ENCODE assay signal across 8 mouse cellular contexts in the genomic region with DNA sequence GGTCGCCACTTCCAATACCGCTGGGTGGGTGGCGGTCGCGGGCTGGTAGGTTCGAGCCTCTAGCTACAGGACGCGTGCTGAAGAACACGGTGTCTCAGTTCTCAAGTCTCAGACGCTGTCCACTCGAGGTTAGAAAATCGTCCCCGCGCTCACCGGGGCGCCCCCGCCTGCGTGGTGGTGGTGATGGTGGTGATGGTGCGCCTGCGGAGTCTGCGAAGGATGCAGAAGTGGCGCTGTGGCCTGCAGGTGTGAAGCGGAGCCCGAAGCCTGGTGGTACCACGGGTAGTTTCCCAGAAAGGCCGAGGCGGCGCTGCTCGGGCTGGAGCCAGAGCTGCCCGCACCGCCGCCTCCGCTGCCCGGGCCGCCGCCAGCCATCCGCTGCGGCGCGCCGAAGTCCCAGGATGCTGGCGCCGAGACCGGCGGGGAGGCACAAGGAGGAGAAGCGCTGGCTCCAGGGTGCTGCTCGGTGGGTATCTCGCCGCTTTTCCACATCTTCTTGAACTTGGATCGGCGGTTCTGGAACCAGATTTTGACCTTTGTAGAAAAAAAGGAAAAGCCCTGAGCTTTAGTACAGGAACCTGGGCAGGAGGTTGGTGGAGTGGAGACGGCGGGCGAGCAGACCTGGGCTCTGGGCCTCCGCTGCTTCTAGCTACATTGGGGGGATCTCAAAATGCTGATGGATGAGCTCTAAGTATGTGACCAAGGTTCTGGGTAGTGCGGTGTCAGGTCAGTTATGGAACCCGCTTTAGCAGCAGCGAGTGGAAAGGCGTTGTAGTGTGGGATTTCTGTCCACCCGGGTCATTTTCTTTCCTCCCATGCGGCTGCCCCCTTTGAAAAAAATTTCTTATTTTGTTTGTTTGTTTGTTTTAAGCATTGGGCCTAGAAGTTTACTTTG. TPM values are rescaled to one million over a fixed set of nuclear protein-coding genes. Genes with fewer than 3 reads are reported as not detected.
DNase-seq lines count a peak whose midpoint lies in the region; ATAC-seq lines count a peak whose summit lies in the region.

No protein-coding gene starts in this region.

- H3K9ac ChIP-seq in heart, embryonic 12.5 days: no peak overlapping the region
- H3K9ac ChIP-seq in midbrain, embryonic 13.5 days (replicated peaks): peak overlapping the region; percentile 63

- WGBS in heart, embryonic 12.5 days: 2% methylated on average over 61 of the region's 61 CpGs
- WGBS in midbrain, embryonic 13.5 days: under 1% methylated on average over 61 of the region's 61 CpGs

- no peak for ATAC-seq in heart, embryonic 12.5 days (ENCODE audit: insufficient number of reproducible peaks, low FRiP score)
- no peak for ATAC-seq in midbrain, embryonic 13.5 days

- no peaks in the 10 kb centered on the region for H3K36me3 ChIP-seq in heart, embryonic 12.5 days
- H3K36me3 ChIP-seq in midbrain, embryonic 13.5 days: no peaks in the 10 kb centered on the region

- H3K9me3 ChIP-seq in heart, embryonic 12.5 days (replicated peaks): no peaks in the 10 kb centered on the region
- no peaks in the 10 kb centered on the region for H3K9me3 ChIP-seq in midbrain, embryonic 13.5 days

- H3K4me1 ChIP-seq in heart, embryonic 12.5 days (replicated peaks): peaks cover 51% of the 10 kb centered on the region
- H3K4me1 ChIP-seq in midbrain, embryonic 13.5 days (replicated peaks): peaks cover 42% of the 10 kb centered on the region

- no peak for DNase-seq in heart, postnatal 25 days (ENCODE audit: low spot score)
- DNase-seq in ZHBTc4 (ENCODE audit: low read depth, low spot score): peak; percentile 64
- DNase-seq in heart, postnatal 10 days: peak; percentile 20 to 28
- DNase-seq in urinary bladder, postnatal 4 days (ENCODE audit: low spot score in 2 of 2): no peak
- no peak for DNase-seq in gastrocnemius, postnatal 4 days (ENCODE audit: low spot score in 2 of 2)
- DNase-seq in adrenal gland, adult 8-10 months: no peak

- H3K4me2 ChIP-seq in heart, embryonic 12.5 days: peak overlapping the region; percentile 85
- peak overlapping the region; percentile 93 for H3K4me2 ChIP-seq in midbrain, embryonic 13.5 days (replicated peaks)

- intact Hi-C loops in heart, postnatal 25 days (cut with DNase I): loop anchor here (5.0 to 10.0 kb wide), 3 partner anchors 92 to 390 kb away; a partner anchor contains a TSS
- intact Hi-C loops in heart, postnatal 10 days (cut with DNase I): loop anchor here (2.0 to 10.0 kb wide), 6 partner anchors 14 to 1733 kb away; a partner anchor contains a TSS

- H3K4me3 ChIP-seq in heart, embryonic 12.5 days: peak overlapping the region; percentile 53
- H3K4me3 ChIP-seq in midbrain, embryonic 13.5 days (replicated peaks): peak overlapping the region; percentile 53

- peaks cover 91% of the 10 kb centered on the region for H3K27me3 ChIP-seq in heart, embryonic 12.5 days (replicated peaks)
- peaks cover 95% of the 10 kb centered on the region for H3K27me3 ChIP-seq in midbrain, embryonic 13.5 days

- H3K27ac ChIP-seq in heart, embryonic 12.5 days (ENCODE audit: poor library complexity, severe bottlenecking): no peak overlapping the region
- peak overlapping the region; percentile 47 for H3K27ac ChIP-seq in midbrain, embryonic 13.5 days

RNA-seq across cellular contexts. Expression of a gene that starts 1.9 kb away (rescaled TPM):
- polyA plus RNA-seq in heart, embryonic 12.5 days (2016; fragmentation: Nextera tagmentation; extraction: Ambion mirVana): 0.39 and 0.68 TPM in 2 replicates
- total RNA-seq in heart, postnatal 25 days (2021): not detected
- not detected for total RNA-seq in heart, postnatal 10 days (2021)
- 10.5 and 14.6 TPM in 2 replicates for polyA plus RNA-seq in midbrain, embryonic 13.5 days (2015; fragmentation: Nextera tagmentation; extraction: Ambion mirVana)
- under 1 TPM; 0.10 to 0.13 TPM for total RNA-seq in gastrocnemius, postnatal 4 days (2021)
- total RNA-seq in adrenal gland, adult 8-10 months (2022): under 1 TPM; 0.17 to 0.38 (median 0.19) TPM

RNA-seq across cellular contexts. Expression of a gene that starts 16.7 kb away (rescaled TPM):
- polyA plus RNA-seq in heart, embryonic 12.5 days (2016; fragmentation: Nextera tagmentation; extraction: Ambion mirVana): 0.08 and 0.47 TPM in 2 replicates
- total RNA-seq in heart, postnatal 25 days (2021): under 1 TPM; 0.14 to 0.99 TPM
- under 1 TPM in 1 of 2 experiments, not detected in 1; 0.48 TPM for total RNA-seq in heart, postnatal 10 days (2021)
- 53.6 and 56.4 TPM in 2 replicates for polyA plus RNA-seq in midbrain, embryonic 13.5 days (2015; fragmentation: Nextera tagmentation; extraction: Ambion mirVana)
- total RNA-seq in gastrocnemius, postnatal 4 days (2021): under 1 TPM in 1 of 2 experiments, not detected in 1; 0.10 TPM
- total RNA-seq in adrenal gland, adult 8-10 months (2022): under 1 TPM; 0.24 to 0.61 (median 0.42) TPM

Comparison
In these comparisons a context has a peak if more than half of its experiments do, and no peak if none do; other contexts are left out.
1. DNase-seq: peak in ZHBTc4 (single experiment) and heart, postnatal 10 days (2 of 2); none in heart, postnatal 25 days (single experiment), urinary bladder, postnatal 4 days (0 of 2), gastrocnemius, postnatal 4 days (0 of 2) and adrenal gland, adult 8-10 months (single experiment).